Mouse (Mus musculus): Measurements from ENCODE around the gene Git1. TPM values are rescaled to one million over a fixed set of nuclear protein-coding genes. Genes with fewer than 3 reads are reported as not detected.

Gene Git1
- total and polyA plus RNA-seq, 2 experiments from 2014 or later: 19.6 to 143 TPM

- no peak overlapping the region for H3K4me3 ChIP-seq (ENCODE audit: low read depth, low read length)
- H3K9ac ChIP-seq (replicated peaks; ENCODE audit: low read length, poor library complexity, severe bottlenecking): no peak overlapping the region
- H3K4me2 ChIP-seq (ENCODE audit: low read depth, low read length, poor library complexity, severe bottlenecking): no peak overlapping the region
- no peak overlapping the region for H3K27ac ChIP-seq (ENCODE audit: low read depth, low read length)
- H3K9me3 ChIP-seq (ENCODE audit: low read length): no peaks in the 10 kb centered on the region
- no peaks in the 10 kb centered on the region for H3K27me3 ChIP-seq (ENCODE audit: insufficient read depth, low read length)
- H3K4me1 ChIP-seq (ENCODE audit: insufficient read depth, low read length): peaks cover 3% of the 10 kb centered on the region; the same call in 1 of the 2 replicates
- peaks cover 59% of the 10 kb centered on the region for H3K36me3 ChIP-seq (ENCODE audit: insufficient read depth, low read length)
- WGBS: 89% methylated on average over 22 of the region's 22 CpGs
- DNase-seq (ENCODE audit: low spot score): no peak
- no peak for TF ChIP-seq CTCF (IDR thresholded peaks at IDR 0.05)
- ATAC-seq (ENCODE audit: low FRiP score): no peak
Observed at GRCm38 (mm10) chr11:77505291-77505980, 12.1 kb downstream of the Git1 start.

- WGBS: 81% methylated on average over 14 of the region's 14 CpGs
- TF ChIP-seq CTCF (IDR thresholded peaks at IDR 0.05): no peak
- Histone ChIP-seq H3K4me2 (ENCODE audit: low read depth, low read length, poor library complexity, severe bottlenecking) (no peak overlapping the region), H3K4me1 (ENCODE audit: insufficient read depth, low read length) (peaks cover 3% of the 10 kb centered on the region; the same call in 1 of the 2 replicates), H3K27me3 (ENCODE audit: insufficient read depth, low read length) (no peaks in the 10 kb centered on the region), H3K9me3 (ENCODE audit: low read length) (no peaks in the 10 kb centered on the region), H3K9ac (replicated peaks; ENCODE audit: low read length, poor library complexity, severe bottlenecking) (no peak overlapping the region), H3K27ac (ENCODE audit: low read depth, low read length) (no peak overlapping the region), H3K4me3 (ENCODE audit: low read depth, low read length) (no peak overlapping the region), H3K36me3 (ENCODE audit: insufficient read depth, low read length) (peaks cover 50% of the 10 kb centered on the region)
- no peak for DNase-seq (ENCODE audit: low spot score)
- no peak; the same call in 1 of the 2 replicates for ATAC-seq (ENCODE audit: low FRiP score)
Observed at GRCm38 (mm10) chr11:77506273-77506672, 12.9 kb downstream of the Git1 start.

GRCm38 (mm10) chr11:77506941-77507340 is 13.6 kb downstream of the Git1 start:
- Histone ChIP-seq H3K36me3 (ENCODE audit: insufficient read depth, low read length) (peaks cover 50% of the 10 kb centered on the region), H3K27ac (ENCODE audit: low read depth, low read length) (no peak overlapping the region), H3K27me3 (ENCODE audit: insufficient read depth, low read length) (no peaks in the 10 kb centered on the region), H3K9me3 (ENCODE audit: low read length) (no peaks in the 10 kb centered on the region), H3K4me1 (ENCODE audit: insufficient read depth, low read length) (peaks cover 3% of the 10 kb centered on the region; the same call in 1 of the 2 replicates), H3K4me2 (ENCODE audit: low read depth, low read length, poor library complexity, severe bottlenecking) (no peak overlapping the region), H3K9ac (replicated peaks; ENCODE audit: low read length, poor library complexity, severe bottlenecking) (no peak overlapping the region), H3K4me3 (ENCODE audit: low read depth, low read length) (no peak overlapping the region)
- no peak for ATAC-seq (ENCODE audit: low FRiP score)
- no peak for DNase-seq (ENCODE audit: low spot score)
- whole genome bisulfite sequencing: 79% methylated on average over 6 of the region's 6 CpGs
- no peak for TF ChIP-seq CTCF (IDR thresholded peaks at IDR 0.05)

- Histone ChIP-seq H3K27me3 (ENCODE audit: insufficient read depth, low read length) (no peaks in the 10 kb centered on the region; the same call in 1 of the 2 replicates), H3K36me3 (ENCODE audit: insufficient read depth, low read length) (peaks cover 49% of the 10 kb centered on the region), H3K9me3 (ENCODE audit: low read length) (no peaks in the 10 kb centered on the region), H3K27ac (ENCODE audit: low read depth, low read length) (no peak overlapping the region), H3K4me1 (ENCODE audit: insufficient read depth, low read length) (peaks cover 6% of the 10 kb centered on the region), H3K4me2 (ENCODE audit: low read depth, low read length, poor library complexity, severe bottlenecking) (no peak overlapping the region), H3K9ac (replicated peaks; ENCODE audit: low read length, poor library complexity, severe bottlenecking) (no peak overlapping the region), H3K4me3 (ENCODE audit: low read depth, low read length) (no peak overlapping the region)
- no peak for DNase-seq (ENCODE audit: low spot score)
- WGBS: 73% methylated on average over 4 of the region's 4 CpGs
- peak; percentile 47; the same call in 1 of the 2 replicates for ATAC-seq (ENCODE audit: low FRiP score)
- TF ChIP-seq CTCF (IDR thresholded peaks at IDR 0.05): no peak
Observed at GRCm38 (mm10) chr11:77507426-77507825, 14.1 kb downstream of the Git1 start.

- Histone ChIP-seq H3K27ac (ENCODE audit: low read depth, low read length) (no peak overlapping the region), H3K9me3 (ENCODE audit: low read length) (no peaks in the 10 kb centered on the region), H3K36me3 (ENCODE audit: insufficient read depth, low read length) (peaks cover 40% of the 10 kb centered on the region), H3K4me3 (ENCODE audit: low read depth, low read length) (peak overlapping the region; percentile 34), H3K4me1 (ENCODE audit: insufficient read depth, low read length) (peaks cover 11% of the 10 kb centered on the region), H3K27me3 (ENCODE audit: insufficient read depth, low read length) (no peaks in the 10 kb centered on the region; the same call in 1 of the 2 replicates), H3K9ac (replicated peaks; ENCODE audit: low read length, poor library complexity, severe bottlenecking) (peak overlapping the region; percentile 56), H3K4me2 (ENCODE audit: low read depth, low read length, poor library complexity, severe bottlenecking) (peak overlapping the region; percentile 65)
- 21% methylated on average over 49 of the region's 49 CpGs for WGBS
- TF ChIP-seq CTCF (IDR thresholded peaks at IDR 0.05): peak; percentile 92
- DNase-seq (ENCODE audit: low spot score) (peak; percentile 83), ATAC-seq (ENCODE audit: low FRiP score) (peak; percentile 77)
Observed at GRCm38 (mm10) chr11:77508068-77509021, 15.0 kb downstream of the Git1 start.
